Mouse (Mus musculus): ENCODE data around the gene Gm9573. TPM values are rescaled to one million over a fixed set of nuclear protein-coding genes. Genes with fewer than 3 reads are reported as not detected.

Gene Gm9573
- polyA plus RNA-seq, 1 experiment: not detected

DNA sequence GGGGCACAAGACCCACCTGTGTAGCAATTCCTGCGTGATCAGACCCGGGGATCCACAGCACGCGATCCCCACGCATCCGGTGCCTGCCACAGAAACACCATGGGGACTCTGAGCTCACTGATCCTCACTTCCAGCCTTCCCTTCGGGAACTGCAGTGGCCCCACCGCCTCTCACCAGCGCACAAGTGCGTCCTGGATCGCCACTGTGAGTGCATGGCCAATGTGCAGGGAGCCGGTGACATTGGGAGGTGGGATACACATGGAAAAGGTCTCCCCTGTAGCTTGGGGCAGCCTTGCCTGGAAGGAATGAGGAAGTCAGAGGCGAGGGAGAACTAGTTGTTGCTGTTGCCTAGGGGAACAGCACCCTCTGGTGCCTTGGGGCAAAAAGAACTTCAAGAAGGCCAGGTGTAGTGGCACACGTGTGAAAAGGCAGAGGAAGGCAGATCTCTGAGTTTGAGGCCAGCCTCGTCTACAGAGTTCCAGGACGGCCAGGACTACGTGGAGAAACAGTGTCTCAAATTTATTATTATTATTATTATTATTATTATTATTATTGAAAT is 39.6 kb upstream of the Gm9573 start:
- TF ChIP-seq CTCF (IDR thresholded peaks at IDR 0.05; ENCODE audit: control insufficient read depth, insufficient read depth, insufficient replicate concordance, low read depth, low read length): peak; percentile 47; the same call in 1 of the 2 replicates
- no peak for TF ChIP-seq POLR2A (IDR thresholded peaks at IDR 0.05; ENCODE audit: control insufficient read depth, low read depth, low read length)
- no peaks in the 10 kb centered on the region for H3K27me3 ChIP-seq (ENCODE audit: control insufficient read depth, insufficient read depth, low read length)
- H3K27ac ChIP-seq (ENCODE audit: control insufficient read depth, insufficient read depth, low read depth, low read length): no peak overlapping the region
- no peak overlapping the region for H3K4me3 ChIP-seq (ENCODE audit: control insufficient read depth, low read depth, low read length)
- peaks cover 1% of the 10 kb centered on the region for H3K36me3 ChIP-seq (ENCODE audit: control insufficient read depth, insufficient read depth, low read length)
- H3K4me1 ChIP-seq (ENCODE audit: control insufficient read depth, insufficient read depth, low read length): peaks cover 20% of the 10 kb centered on the region

DNA sequence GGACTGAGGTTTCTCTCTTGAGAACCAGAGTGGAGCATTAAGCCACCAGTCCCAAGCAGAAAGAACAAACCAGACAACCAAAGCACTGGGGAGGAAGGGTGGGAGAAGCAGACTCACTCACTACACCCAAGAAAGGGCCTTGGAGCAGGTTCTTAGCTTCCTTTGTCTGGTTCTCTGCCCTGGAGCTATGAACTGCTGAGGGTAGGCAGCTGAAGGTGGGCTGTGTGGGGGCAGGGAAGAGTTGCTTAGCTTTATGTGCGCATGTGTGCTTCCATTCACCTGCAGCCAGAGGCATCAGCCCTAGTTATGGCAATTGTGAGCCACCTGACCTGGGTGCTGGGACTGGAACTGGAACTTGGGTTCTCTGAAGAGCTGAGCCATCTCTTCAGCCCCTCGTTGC is 26.6 kb upstream of the Gm9573 start:
- H3K4me3 ChIP-seq (ENCODE audit: control insufficient read depth, low read depth, low read length): no peak overlapping the region
- H3K27ac ChIP-seq (ENCODE audit: control insufficient read depth, insufficient read depth, low read depth, low read length): no peak overlapping the region
- no peaks in the 10 kb centered on the region; the same call in none of the 2 replicates for H3K36me3 ChIP-seq (ENCODE audit: control insufficient read depth, insufficient read depth, low read length)
- no peaks in the 10 kb centered on the region for H3K27me3 ChIP-seq (ENCODE audit: control insufficient read depth, insufficient read depth, low read length)
- no peak for TF ChIP-seq CTCF (IDR thresholded peaks at IDR 0.05; ENCODE audit: control insufficient read depth, insufficient read depth, insufficient replicate concordance, low read depth, low read length)
- no peak for TF ChIP-seq POLR2A (IDR thresholded peaks at IDR 0.05; ENCODE audit: control insufficient read depth, low read depth, low read length)
- H3K4me1 ChIP-seq (ENCODE audit: control insufficient read depth, insufficient read depth, low read length): no peaks in the 10 kb centered on the region

DNA sequence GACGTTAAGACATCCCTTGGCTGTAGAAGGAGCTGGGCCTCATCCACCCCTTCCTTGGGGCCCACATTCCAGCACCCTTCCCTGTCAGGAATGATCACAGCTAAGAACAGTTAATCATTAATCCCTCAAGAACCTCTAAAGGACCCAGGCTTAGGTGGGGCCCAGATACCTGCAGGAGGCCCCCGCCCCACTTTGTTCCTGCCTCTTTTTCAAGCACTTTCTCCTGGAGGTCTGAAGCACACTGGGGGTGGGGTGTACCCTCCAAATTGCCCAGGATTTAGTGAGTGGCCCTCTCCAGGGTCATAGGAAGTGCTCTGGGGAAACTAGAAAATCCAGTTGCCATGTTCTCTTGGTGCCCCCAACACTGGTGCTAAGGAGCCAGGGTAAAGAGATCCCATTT is 23.0 kb upstream of the Gm9573 start:
- H3K27me3 ChIP-seq (ENCODE audit: control insufficient read depth, insufficient read depth, low read length): no peaks in the 10 kb centered on the region
- H3K4me1 ChIP-seq (ENCODE audit: control insufficient read depth, insufficient read depth, low read length): no peaks in the 10 kb centered on the region
- no peak for TF ChIP-seq POLR2A (IDR thresholded peaks at IDR 0.05; ENCODE audit: control insufficient read depth, low read depth, low read length)
- no peak for TF ChIP-seq CTCF (IDR thresholded peaks at IDR 0.05; ENCODE audit: control insufficient read depth, insufficient read depth, insufficient replicate concordance, low read depth, low read length)
- no peak overlapping the region for H3K27ac ChIP-seq (ENCODE audit: control insufficient read depth, insufficient read depth, low read depth, low read length)
- H3K4me3 ChIP-seq (ENCODE audit: control insufficient read depth, low read depth, low read length): no peak overlapping the region
- no peaks in the 10 kb centered on the region for H3K36me3 ChIP-seq (ENCODE audit: control insufficient read depth, insufficient read depth, low read length)

DNA sequence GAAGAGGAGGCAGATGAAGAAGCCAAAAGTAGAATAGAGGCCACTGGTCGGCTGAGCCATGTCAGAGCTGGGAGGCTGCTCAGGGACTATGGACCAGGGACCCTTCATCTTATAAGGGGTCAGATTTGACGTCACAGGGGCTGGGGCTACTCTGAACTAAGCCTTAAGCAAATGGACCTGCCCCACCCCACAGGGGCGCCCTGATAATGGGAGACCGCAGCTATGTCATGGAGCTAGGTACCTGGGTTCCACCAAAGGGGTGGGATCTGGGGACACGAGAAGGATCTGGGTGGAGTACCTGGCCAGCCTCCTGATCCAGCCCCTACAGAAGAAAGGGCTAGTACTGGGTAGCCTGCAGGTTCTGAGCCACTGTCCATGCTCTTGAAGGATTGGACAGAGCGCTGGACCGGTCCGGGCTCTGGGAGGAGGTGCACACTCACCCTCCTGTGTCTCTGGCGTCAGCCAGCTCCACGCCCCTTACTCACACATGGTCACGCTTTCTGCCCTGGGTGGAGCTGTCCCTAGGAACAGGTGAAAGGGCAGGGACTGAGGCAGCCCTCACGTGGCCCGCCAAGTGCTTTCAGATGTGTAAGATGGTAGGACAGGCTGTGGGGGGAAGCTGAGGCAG is 17.3 kb upstream of the Gm9573 start, which contains the start of gene Mucl3:
Gene Mucl3 (minus strand): TSS at position 87 of the 628 bp plus-strand sequence.
- H3K4me3 ChIP-seq (ENCODE audit: control insufficient read depth, low read depth, low read length): no peak within 1 kb of the TSS
- no peaks in the 10 kb centered on the region for H3K36me3 ChIP-seq (ENCODE audit: control insufficient read depth, insufficient read depth, low read length)
- peaks cover 8% of the 10 kb centered on the region for H3K4me1 ChIP-seq (ENCODE audit: control insufficient read depth, insufficient read depth, low read length)
- no peak within 1 kb of the TSS for H3K27ac ChIP-seq (ENCODE audit: control insufficient read depth, insufficient read depth, low read depth, low read length)
- TF ChIP-seq CTCF (IDR thresholded peaks at IDR 0.05; ENCODE audit: control insufficient read depth, insufficient read depth, insufficient replicate concordance, low read depth, low read length): no peak
- no peak for TF ChIP-seq POLR2A (IDR thresholded peaks at IDR 0.05; ENCODE audit: control insufficient read depth, low read depth, low read length)
- H3K27me3 ChIP-seq (ENCODE audit: control insufficient read depth, insufficient read depth, low read length): no peaks in the 10 kb centered on the region

DNA sequence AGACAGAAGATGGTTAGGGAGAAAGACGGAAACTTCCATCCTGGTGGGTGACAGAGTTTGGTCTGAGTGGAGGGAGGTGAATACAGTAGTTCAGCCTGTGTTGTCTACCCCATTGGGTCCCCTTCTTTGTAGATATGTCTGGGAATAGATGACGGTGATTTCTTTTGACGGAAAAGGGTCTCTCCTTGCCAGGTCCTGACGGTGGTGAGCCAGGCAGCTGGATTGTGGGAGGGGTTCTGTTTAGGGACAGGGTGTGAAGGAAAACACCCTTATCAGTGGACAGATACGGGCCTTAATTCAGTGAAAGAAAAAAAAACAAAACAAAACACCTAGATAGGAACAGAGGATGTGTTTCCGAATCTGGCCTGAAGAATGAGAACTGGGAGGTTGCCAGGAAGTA is 12.9 kb upstream of the Gm9573 start:
- Histone ChIP-seq H3K27me3 (ENCODE audit: control insufficient read depth, insufficient read depth, low read length) (no peaks in the 10 kb centered on the region), H3K27ac (ENCODE audit: control insufficient read depth, insufficient read depth, low read depth, low read length) (no peak overlapping the region), H3K4me3 (ENCODE audit: control insufficient read depth, low read depth, low read length) (peak overlapping the region; percentile 21; the same call in 1 of the 2 replicates), H3K36me3 (ENCODE audit: control insufficient read depth, insufficient read depth, low read length) (no peaks in the 10 kb centered on the region), H3K4me1 (ENCODE audit: control insufficient read depth, insufficient read depth, low read length) (peaks cover 18% of the 10 kb centered on the region)
- TF ChIP-seq CTCF (IDR thresholded peaks at IDR 0.05; ENCODE audit: control insufficient read depth, insufficient read depth, insufficient replicate concordance, low read depth, low read length) (no peak), POLR2A (IDR thresholded peaks at IDR 0.05; ENCODE audit: control insufficient read depth, low read depth, low read length) (no peak)

DNA sequence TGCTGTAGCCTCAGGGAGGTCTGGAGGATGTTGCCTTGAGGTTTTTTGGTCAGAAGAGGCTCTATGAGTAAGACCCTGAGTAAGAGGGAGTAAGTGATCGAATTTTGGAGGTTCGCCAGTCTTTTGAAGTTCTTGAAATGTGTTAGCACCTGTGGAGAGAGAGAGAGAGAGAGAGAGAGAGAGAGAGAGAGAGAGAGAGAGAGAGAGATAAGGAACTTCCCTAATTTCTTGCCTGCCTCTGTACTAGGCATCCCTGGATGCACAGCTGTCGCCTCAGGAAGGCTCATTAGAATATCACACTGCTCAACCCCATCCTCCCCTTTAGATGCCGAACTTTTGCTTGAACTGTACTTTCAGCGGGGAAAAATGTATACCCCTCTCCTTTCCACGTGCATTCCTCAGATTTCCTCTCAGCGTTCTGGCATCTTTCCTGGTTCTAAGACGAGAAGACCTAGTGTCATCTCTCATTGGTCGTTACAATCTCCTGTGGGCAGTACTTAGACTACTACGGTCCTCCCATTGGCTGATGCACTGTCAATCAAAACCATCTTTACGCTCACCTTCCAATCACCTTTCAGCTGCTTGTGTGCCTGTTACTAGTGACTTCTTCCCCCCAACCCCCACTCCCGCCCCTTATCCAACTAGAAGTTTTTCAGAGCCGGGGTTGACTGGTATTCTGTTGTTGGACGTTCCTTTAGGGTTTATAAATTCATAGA is 12.2 kb upstream of the Gm9573 start:
- Histone ChIP-seq H3K4me1 (ENCODE audit: control insufficient read depth, insufficient read depth, low read length) (peaks cover 17% of the 10 kb centered on the region), H3K4me3 (ENCODE audit: control insufficient read depth, low read depth, low read length) (no peak overlapping the region), H3K36me3 (ENCODE audit: control insufficient read depth, insufficient read depth, low read length) (no peaks in the 10 kb centered on the region), H3K27me3 (ENCODE audit: control insufficient read depth, insufficient read depth, low read length) (no peaks in the 10 kb centered on the region), H3K27ac (ENCODE audit: control insufficient read depth, insufficient read depth, low read depth, low read length) (no peak overlapping the region)
- TF ChIP-seq POLR2A (IDR thresholded peaks at IDR 0.05; ENCODE audit: control insufficient read depth, low read depth, low read length) (no peak), CTCF (IDR thresholded peaks at IDR 0.05; ENCODE audit: control insufficient read depth, insufficient read depth, insufficient replicate concordance, low read depth, low read length) (no peak)

DNA sequence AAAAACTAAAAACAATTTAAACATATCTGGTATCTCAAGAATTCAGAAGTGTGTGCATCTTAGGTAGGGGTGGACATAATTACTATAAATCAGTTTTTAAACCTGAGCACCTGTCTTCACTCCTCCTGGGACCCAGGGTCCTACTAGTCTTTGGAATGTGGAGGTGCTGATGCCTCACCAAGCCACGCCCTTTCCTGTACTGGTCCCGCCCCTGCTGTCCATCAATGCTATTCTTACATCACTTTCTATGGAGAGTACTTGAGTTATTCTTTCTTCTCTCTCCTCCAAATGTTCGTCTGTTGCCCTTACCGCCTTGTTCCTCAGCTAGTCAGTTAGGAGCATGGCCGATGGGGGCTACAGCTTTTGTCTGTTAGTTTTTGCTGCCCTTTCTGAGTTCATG is 9.9 kb upstream of the Gm9573 start:
- no peak overlapping the region for H3K4me3 ChIP-seq (ENCODE audit: control insufficient read depth, low read depth, low read length)

More for the DNA sequence above, 9.9 kb upstream of the Gm9573 start:
- Histone ChIP-seq H3K27me3 (ENCODE audit: control insufficient read depth, insufficient read depth, low read length) (no peaks in the 10 kb centered on the region), H3K27ac (ENCODE audit: control insufficient read depth, insufficient read depth, low read depth, low read length) (no peak overlapping the region), H3K36me3 (ENCODE audit: control insufficient read depth, insufficient read depth, low read length) (no peaks in the 10 kb centered on the region), H3K4me1 (ENCODE audit: control insufficient read depth, insufficient read depth, low read length) (peaks cover 15% of the 10 kb centered on the region)
- no peak for TF ChIP-seq CTCF (IDR thresholded peaks at IDR 0.05; ENCODE audit: control insufficient read depth, insufficient read depth, insufficient replicate concordance, low read depth, low read length)
- no peak for TF ChIP-seq POLR2A (IDR thresholded peaks at IDR 0.05; ENCODE audit: control insufficient read depth, low read depth, low read length)
